Mouse (Mus musculus) lung, postnatal 0 days (tissue): Measurements from ENCODE around the gene Pkn1.

ENCODE experiments used
- CTCF ChIP-seq: IDR thresholded peaks from 2 replicates; pipeline ENCODE4 v1.5.1; 2016; ENCODE audit warnings: antibody characterized with exemption, mild to moderate bottlenecking
- EP300 ChIP-seq: IDR thresholded peaks from 2 replicates; pipeline ENCODE4 v1.6.1; 2016; ENCODE audit warnings: antibody characterized with exemption, mild to moderate bottlenecking, control low read depth

- TF ChIP-seq CTCF, result no peak
- no peak for TF ChIP-seq EP300
Observed at GRCm38 (mm10) chr8:83649699-83650098, 49.3 kb downstream of the Pkn1 start.
